ENCODE assay signal across 10 mouse cellular contexts in genomic region chr4:148950487-148950886, GRCm38 (mm10).
DNase-seq lines count a peak whose midpoint lies in the region; ATAC-seq and TF ChIP-seq lines count a peak whose summit lies in the region.
"Had no signal": no experiment of that assay in that cellular context is flagged by ENCODE, and none has a peak within 500 bp of the region (broad histone marks: within the 10 kb centered on the region; RNA-seq: fewer than 3 reads in every experiment).

No protein-coding gene starts in this region.

- no peaks in the 10 kb centered on the region for H3K27me3 ChIP-seq in heart, adult 2 months (ENCODE audit: control insufficient read depth, insufficient read depth, low read length)
- H3K27me3 ChIP-seq in midbrain, embryonic 16.5 days (ENCODE audit: control insufficient read depth, insufficient read depth, low read depth, low read length), result peaks cover 18% of the 10 kb centered on the region
- peaks cover 95% of the 10 kb centered on the region for H3K27me3 ChIP-seq in midbrain, embryonic 10.5 days (ENCODE audit: low read depth, poor library complexity, severe bottlenecking)
- peaks cover 72% of the 10 kb centered on the region for H3K27me3 ChIP-seq in limb, embryonic 10.5 days (ENCODE audit: low read depth, poor library complexity, severe bottlenecking)
- peaks cover 25% of the 10 kb centered on the region for H3K27me3 ChIP-seq in stomach, embryonic 15.5 days (replicated peaks)

- H3K4me1 ChIP-seq in heart, adult 2 months (ENCODE audit: control insufficient read depth, insufficient read depth, low read length), result peaks cover 10% of the 10 kb centered on the region
- peaks cover 26% of the 10 kb centered on the region for H3K4me1 ChIP-seq in midbrain, embryonic 16.5 days (ENCODE audit: control insufficient read depth, insufficient read depth, low read length)
- peaks cover 48% of the 10 kb centered on the region for H3K4me1 ChIP-seq in midbrain, embryonic 10.5 days
- peaks cover 66% of the 10 kb centered on the region for H3K4me1 ChIP-seq in limb, embryonic 10.5 days
- H3K4me1 ChIP-seq in stomach, embryonic 15.5 days, result peaks cover 55% of the 10 kb centered on the region

- no peak overlapping the region; the same call in 1 of the 2 replicates for H3K4me2 ChIP-seq in midbrain, embryonic 16.5 days (ENCODE audit: low read length)
- no peak overlapping the region for H3K4me2 ChIP-seq in stomach, embryonic 15.5 days
- H3K4me2 ChIP-seq: liver, embryonic 11.5 days had no signal

- no peak for TF ChIP-seq EP300 in heart, adult 2 months (IDR thresholded peaks at IDR 0.05; ENCODE audit: insufficient read depth, low read depth, low read length)

- H3K79me2 ChIP-seq in heart, adult 2 months (replicated peaks; ENCODE audit: control insufficient read depth, insufficient read depth, low read length), result no peaks in the 10 kb centered on the region

- H3K4me3 ChIP-seq in heart, adult 2 months, result no peak overlapping the region
- H3K4me3 ChIP-seq in midbrain, embryonic 16.5 days (ENCODE audit: low read depth, low read length), result no peak overlapping the region
- H3K4me3 ChIP-seq in midbrain, embryonic 10.5 days, result no peak overlapping the region
- H3K4me3 ChIP-seq in limb, embryonic 10.5 days, result no peak overlapping the region
- H3K4me3 ChIP-seq in stomach, embryonic 15.5 days (replicated peaks), result no peak overlapping the region

- peak; percentile 41 for TF ChIP-seq CTCF in heart, adult 2 months (IDR thresholded peaks at IDR 0.05)

- intact Hi-C loops in heart, adult 2 months (cut with DNase I), result loop anchor here (2.0 to 5.0 kb wide), 3 partner anchors 48 to 146 kb away; partner anchors contain the start of gene Casz1

- H3K36me3 ChIP-seq in heart, adult 2 months (ENCODE audit: control insufficient read depth, insufficient read depth, low read length), result no peaks in the 10 kb centered on the region
- no peaks in the 10 kb centered on the region for H3K36me3 ChIP-seq in midbrain, embryonic 16.5 days (ENCODE audit: control insufficient read depth, insufficient read depth, low read length)
- H3K36me3 ChIP-seq in midbrain, embryonic 10.5 days, result peaks cover 13% of the 10 kb centered on the region
- no peaks in the 10 kb centered on the region for H3K36me3 ChIP-seq in limb, embryonic 10.5 days
- H3K36me3 ChIP-seq in stomach, embryonic 15.5 days, result no peaks in the 10 kb centered on the region

- H3K9ac ChIP-seq in heart, adult 2 months (ENCODE audit: low read depth, low read length), result no peak overlapping the region
- peak overlapping the region; percentile 31; the same call in 1 of the 2 replicates for H3K9ac ChIP-seq in midbrain, embryonic 16.5 days (ENCODE audit: low read depth, low read length)
- no peak overlapping the region for H3K9ac ChIP-seq in stomach, embryonic 15.5 days

- ATAC-seq in midbrain, embryonic 16.5 days, result no peak
- no peak for ATAC-seq in stomach, embryonic 15.5 days (ENCODE audit: insufficient read depth, low FRiP score, low read depth)

- 43% methylated on average over 6 of the region's 6 CpGs for WGBS in heart, adult 2 months
- WGBS in midbrain, embryonic 16.5 days, result 73% methylated on average over 6 of the region's 6 CpGs
- WGBS in midbrain, embryonic 10.5 days, result 86% methylated on average over 6 of the region's 6 CpGs
- WGBS in limb, embryonic 10.5 days, result 76% methylated on average over 6 of the region's 6 CpGs
- 65% methylated on average over 6 of the region's 6 CpGs for WGBS in stomach, embryonic 15.5 days

- no peak for TF ChIP-seq POLR2A in heart, adult 2 months (IDR thresholded peaks at IDR 0.05; ENCODE audit: insufficient read depth, low read depth, low read length)

- H3K9me3 ChIP-seq in midbrain, embryonic 16.5 days (replicated peaks; ENCODE audit: control insufficient read depth, low read length, poor library complexity, severe bottlenecking), result no peaks in the 10 kb centered on the region
- H3K9me3 ChIP-seq in midbrain, embryonic 10.5 days (replicated peaks), result no peaks in the 10 kb centered on the region
- no peaks in the 10 kb centered on the region; the same call in 1 of the 2 replicates for H3K9me3 ChIP-seq in limb, embryonic 10.5 days (replicated peaks)
- H3K9me3 ChIP-seq in stomach, embryonic 15.5 days, result no peaks in the 10 kb centered on the region

- peak overlapping the region; percentile 20 for H3K27ac ChIP-seq in heart, adult 2 months
- peak overlapping the region; percentile 11; the same call in 1 of the 2 replicates for H3K27ac ChIP-seq in midbrain, embryonic 16.5 days (ENCODE audit: low read length)
- H3K27ac ChIP-seq in midbrain, embryonic 10.5 days (replicated peaks), result no peak overlapping the region
- peak overlapping the region; percentile 75 for H3K27ac ChIP-seq in limb, embryonic 10.5 days
- H3K27ac ChIP-seq in stomach, embryonic 15.5 days, result peak overlapping the region; percentile 41; the same call in 1 of the 2 replicates

- no peak for DNase-seq in heart, adult 2 months
- DNase-seq in heart, adult 9 months (ENCODE audit: low spot score in 2 of 2), result no peak
- DNase-seq in midbrain, embryonic 10.5 days (ENCODE audit: low spot score), result no peak
- DNase-seq in limb, embryonic 10.5 days (ENCODE audit: low spot score), result no peak
- DNase-seq in Muller cell, postnatal 12 days (ENCODE audit: inconsistent ontology term), result no peak
- DNase-seq in adrenal gland, adult 8-10 months, result no peak
- DNase-seq: B cell, adult 2 months had no signal
